Mouse (Mus musculus) hindbrain, embryonic 12.5 days (tissue): ENCODE data around the gene Nrde2. TPM values are rescaled to one million over a fixed set of nuclear protein-coding genes. Genes with fewer than 3 reads are reported as not detected.

Source experiments
- ATAC-seq: fragments of 200-750 bp; cut with Nextera tagmentation; 2 replicates; pipeline ENCODE4 v1.8.0; 2017; ENCODE audit warnings: moderate TSS enrichment; ENCODE audit not compliant: low FRiP score
- H3K27ac ChIP-seq: fragments of 300-500 bp; sonication (generic); 2 replicates; pipeline ENCODE4 v1.5.1; 2016; ENCODE audit warnings: mild to moderate bottlenecking
- H3K27me3 ChIP-seq: fragments of 300-500 bp; sonication (generic); 2 replicates; pipeline ENCODE4 v1.6.1; 2016; ENCODE audit warnings: mild to moderate bottlenecking
- H3K36me3 ChIP-seq: fragments of 300-500 bp; sonication (generic); 2 replicates; pipeline ENCODE4 v1.6.1; 2016; ENCODE audit warnings: mild to moderate bottlenecking
- H3K4me1 ChIP-seq: fragments of 300-500 bp; sonication (generic); 2 replicates; pipeline ENCODE4 v1.6.1; 2016
- H3K4me2 ChIP-seq: fragments of 300-500 bp; sonication (generic); replicated peaks from 2 replicates; pipeline ENCODE4 v1.6.1; 2016; ENCODE audit warnings: mild to moderate bottlenecking
- H3K4me3 ChIP-seq: fragments of 300-500 bp; sonication (generic); 2 replicates; pipeline ENCODE4 v1.5.1; 2016; ENCODE audit warnings: mild to moderate bottlenecking
- H3K9ac ChIP-seq: fragments of 300-500 bp; sonication (generic); 2 replicates; pipeline ENCODE4 v1.6.1; 2016; ENCODE audit warnings: mild to moderate bottlenecking, moderate library complexity
- H3K9me3 ChIP-seq: fragments of 300-500 bp; sonication (generic); replicated peaks from 2 replicates; pipeline ENCODE4 v1.6.1; 2016; ENCODE audit warnings: mild to moderate bottlenecking
- WGBS: fragments of 180-500 bp; shearing (Covaris S2); methylation state at CpG from one replicate; pipeline ENCODE4 v1.1.7; 2016; 5-methylcytosine and 5-hydroxymethylcytosine counted together
- polyA plus RNA-seq: library from polyadenylated mRNA; unstranded; fragments of >200 nt; fragmentation: Nextera tagmentation; extraction: Ambion mirVana; gene quantifications from 2 replicates; pipeline ENCODE4 v1.2.1, GENCODE M21; 2016

The Nrde2 gene
- polyA plus RNA-seq, 1 experiment from 2014 or later, result 16.7 TPM

DNA sequence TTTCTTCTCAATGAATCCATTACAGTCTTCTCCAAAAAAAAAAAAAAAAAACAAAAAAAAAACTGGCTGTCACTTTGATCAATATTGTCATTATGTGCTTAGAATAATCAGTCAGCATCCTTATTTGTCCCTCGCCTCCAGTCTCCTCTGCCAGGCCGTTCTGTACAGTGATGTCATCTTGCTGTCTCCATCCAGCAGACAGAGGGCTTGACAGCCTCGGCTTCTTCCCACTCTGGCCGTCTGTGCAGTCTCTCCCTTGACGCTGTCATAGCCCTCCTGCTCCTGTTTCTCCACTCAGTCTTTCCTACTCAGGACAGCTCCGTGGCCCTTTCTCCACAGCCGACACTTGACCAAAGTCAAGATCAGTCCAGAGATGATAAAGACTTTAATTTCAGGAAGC is 13.0 kb upstream of the Nrde2 start:
- WGBS, result 73% methylated on average over 7 of the region's 7 CpGs

DNA sequence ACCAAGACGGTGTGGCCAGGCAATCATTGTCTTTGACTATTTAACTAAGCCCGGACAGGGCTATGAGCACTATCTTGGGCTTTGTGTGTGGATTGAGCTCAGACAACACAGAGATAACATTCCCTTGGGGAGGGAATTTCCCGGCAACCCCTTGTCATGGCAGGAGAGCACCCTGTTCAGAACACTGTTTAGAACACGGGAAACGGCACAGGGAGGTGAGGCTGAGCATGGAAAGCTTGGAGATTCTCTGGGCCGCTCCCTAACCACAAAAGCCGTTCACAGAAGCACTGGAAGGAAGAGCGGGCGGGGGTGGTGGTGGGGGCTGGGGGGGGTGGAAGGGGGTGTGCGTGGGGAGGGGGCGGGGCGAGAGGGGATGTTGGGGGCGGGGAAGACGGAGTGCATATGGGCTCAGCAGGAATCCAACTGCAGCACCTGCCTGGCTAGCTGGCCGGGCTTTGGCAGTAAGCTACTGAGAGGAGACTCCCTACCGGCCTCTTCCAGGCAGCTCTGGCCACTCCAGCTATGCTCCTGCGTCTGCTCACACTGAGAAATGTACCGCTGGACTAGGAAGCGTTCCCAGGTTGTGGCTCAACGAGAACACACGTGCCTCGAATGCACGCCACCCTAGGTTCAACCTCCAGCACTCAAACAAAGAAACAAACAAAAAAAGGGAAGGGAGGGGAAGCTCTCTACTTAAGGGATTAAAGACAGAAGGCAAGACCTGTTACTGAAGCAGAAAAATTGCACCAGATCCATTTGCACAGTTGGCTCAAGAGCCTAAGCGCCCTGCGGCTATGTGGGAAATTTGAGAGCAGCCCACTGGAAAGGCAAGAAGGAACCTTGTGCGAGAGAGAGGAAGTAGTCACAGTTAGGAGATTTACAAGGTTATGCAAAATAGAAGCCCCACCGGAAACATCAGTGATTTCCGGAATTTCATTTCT is 8.7 kb upstream of the Nrde2 start:
- Histone ChIP-seq H3K9ac (peak overlapping the region; percentile 13; the same call in 1 of the 2 replicates), H3K4me2 (peak overlapping the region; percentile 46), H3K4me3 (peak overlapping the region; percentile 21), H3K9me3 (no peaks in the 10 kb centered on the region), H3K27ac (peak overlapping the region; percentile 73), H3K36me3 (no peaks in the 10 kb centered on the region), H3K27me3 (no peaks in the 10 kb centered on the region), H3K4me1 (peaks cover 13% of the 10 kb centered on the region)
- WGBS, result 18% methylated on average over 25 of the region's 28 CpGs
- ATAC-seq, result peak; percentile 74

More for the DNA sequence above, 13.0 kb upstream of the Nrde2 start:
- H3K9me3 ChIP-seq, result no peaks in the 10 kb centered on the region
- H3K4me2 ChIP-seq, result no peak overlapping the region
- H3K4me1 ChIP-seq, result peaks cover 10% of the 10 kb centered on the region
- no peak overlapping the region for H3K27ac ChIP-seq
- H3K27me3 ChIP-seq, result no peaks in the 10 kb centered on the region
- H3K4me3 ChIP-seq, result no peak overlapping the region
- no peaks in the 10 kb centered on the region for H3K36me3 ChIP-seq
- H3K9ac ChIP-seq, result no peak overlapping the region
- ATAC-seq, result no peak

DNA sequence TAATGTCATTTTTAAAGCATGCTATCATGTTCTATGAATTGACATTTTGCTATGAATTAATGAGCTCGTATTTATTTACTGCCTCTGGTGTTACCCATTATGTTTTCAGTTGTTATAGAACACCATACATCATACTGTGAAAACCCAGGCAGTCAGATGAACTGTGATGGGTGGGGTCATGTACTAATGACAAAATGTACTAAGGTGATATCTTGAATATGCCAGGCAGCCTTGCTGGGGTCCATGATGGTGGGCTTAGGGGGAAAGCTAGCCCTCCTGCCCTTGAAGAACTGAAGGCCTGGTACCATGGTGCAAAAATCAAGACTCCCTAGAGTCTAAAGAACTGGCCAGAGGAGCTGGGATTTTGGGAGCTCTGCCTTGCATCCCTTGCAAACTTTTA is 8.0 kb upstream of the Nrde2 start:
- H3K36me3 ChIP-seq, result no peaks in the 10 kb centered on the region
- H3K4me1 ChIP-seq, result peaks cover 13% of the 10 kb centered on the region
- no peak overlapping the region for H3K27ac ChIP-seq
- no peak overlapping the region for H3K4me2 ChIP-seq
- no peaks in the 10 kb centered on the region for H3K27me3 ChIP-seq
- WGBS, result 89% methylated on average over 1 of the region's 1 CpGs
- no peaks in the 10 kb centered on the region for H3K9me3 ChIP-seq
- no peak overlapping the region for H3K9ac ChIP-seq
- 0 out of 2 replicates have a peak, but pooled peaks have one; percentile 5 for ATAC-seq
- no peak overlapping the region for H3K4me3 ChIP-seq

DNA sequence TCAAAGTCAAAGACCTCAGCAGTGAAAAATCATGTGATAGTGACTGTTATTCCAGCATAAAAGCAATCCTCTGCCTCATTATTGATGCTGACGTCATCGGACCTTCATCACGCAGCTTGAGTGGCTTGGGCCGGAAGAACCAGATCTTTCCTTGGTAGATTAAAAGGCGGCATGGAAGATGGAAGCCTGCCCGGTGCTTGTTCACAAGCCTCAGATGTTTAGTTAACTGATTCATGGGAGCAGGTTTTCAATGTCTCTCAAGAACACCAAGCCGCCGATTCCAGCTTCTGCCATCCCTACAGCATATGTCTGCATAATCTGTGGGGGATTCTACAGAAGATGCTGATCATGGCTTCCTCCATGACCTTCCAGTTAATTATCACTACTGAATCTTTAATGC is 7.5 kb upstream of the Nrde2 start:
- H3K9ac ChIP-seq, result no peak overlapping the region
- no peak for ATAC-seq
- peak overlapping the region; percentile 6; the same call in 1 of the 2 replicates for H3K27ac ChIP-seq

DNA sequence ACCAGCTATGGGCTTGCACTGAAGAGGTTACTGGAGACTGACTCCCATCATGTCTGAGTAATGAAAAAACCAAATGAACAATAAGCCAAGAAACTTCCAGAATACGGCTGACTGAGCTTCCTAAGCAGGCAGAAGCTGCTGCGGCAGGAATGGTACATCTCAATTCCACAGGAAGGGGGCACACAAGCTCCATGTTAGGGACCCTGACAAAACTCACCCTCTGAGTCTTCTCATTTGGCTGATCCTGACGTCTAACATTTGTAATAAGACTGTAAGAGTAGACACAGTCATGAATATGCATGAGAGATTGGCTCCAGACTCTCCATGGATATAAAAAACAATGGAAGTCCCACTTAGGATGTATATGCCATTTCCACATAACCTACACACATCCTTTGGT is 6.7 kb upstream of the Nrde2 start:
- ATAC-seq, result peak; percentile 71
- no peak overlapping the region for H3K27ac ChIP-seq
- no peak overlapping the region for H3K4me2 ChIP-seq
- no peaks in the 10 kb centered on the region for H3K36me3 ChIP-seq
- peaks cover 13% of the 10 kb centered on the region for H3K4me1 ChIP-seq
- H3K9ac ChIP-seq, result no peak overlapping the region
- H3K27me3 ChIP-seq, result no peaks in the 10 kb centered on the region
- H3K4me3 ChIP-seq, result no peak overlapping the region
- WGBS, result 27% methylated on average over 3 of the region's 3 CpGs
- H3K9me3 ChIP-seq, result no peaks in the 10 kb centered on the region

More for the DNA sequence above, 7.5 kb upstream of the Nrde2 start:
- Histone ChIP-seq H3K4me1 (peaks cover 13% of the 10 kb centered on the region), H3K4me2 (no peak overlapping the region), H3K36me3 (no peaks in the 10 kb centered on the region), H3K27me3 (no peaks in the 10 kb centered on the region), H3K9me3 (no peaks in the 10 kb centered on the region), H3K4me3 (no peak overlapping the region)
- WGBS, result 79% methylated on average over 8 of the region's 8 CpGs

DNA sequence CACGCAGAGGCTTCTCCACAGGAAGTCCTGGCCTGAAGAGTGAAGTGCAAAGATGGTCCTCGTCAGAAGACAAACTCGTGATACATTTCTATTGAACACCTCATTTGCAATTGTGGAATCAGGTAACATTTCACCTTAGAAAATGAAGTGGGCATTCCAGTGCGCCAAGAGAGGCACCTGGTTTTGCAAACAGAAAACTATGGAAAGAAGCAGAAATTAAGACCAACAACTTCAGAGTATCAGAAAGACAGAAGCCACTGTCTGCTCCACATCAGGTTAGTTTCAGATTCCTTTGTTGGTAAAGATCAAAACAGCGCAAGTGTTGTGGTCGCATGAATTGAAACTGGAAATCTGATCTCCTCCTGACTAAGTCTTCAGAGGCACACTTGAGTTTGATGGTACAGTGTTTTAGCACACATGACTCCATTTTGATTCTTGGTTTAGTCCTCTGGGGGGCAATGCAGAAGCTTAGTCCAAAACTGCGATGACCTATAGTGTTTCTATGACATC is 5.6 kb upstream of the Nrde2 start:
- ATAC-seq, result no peak
- 72% methylated on average over 7 of the region's 7 CpGs for whole genome bisulfite sequencing
- Histone ChIP-seq H3K27me3 (no peaks in the 10 kb centered on the region), H3K4me1 (peaks cover 13% of the 10 kb centered on the region), H3K4me3 (no peak overlapping the region), H3K4me2 (no peak overlapping the region), H3K36me3 (no peaks in the 10 kb centered on the region), H3K9ac (no peak overlapping the region), H3K9me3 (no peaks in the 10 kb centered on the region), H3K27ac (no peak overlapping the region)

DNA sequence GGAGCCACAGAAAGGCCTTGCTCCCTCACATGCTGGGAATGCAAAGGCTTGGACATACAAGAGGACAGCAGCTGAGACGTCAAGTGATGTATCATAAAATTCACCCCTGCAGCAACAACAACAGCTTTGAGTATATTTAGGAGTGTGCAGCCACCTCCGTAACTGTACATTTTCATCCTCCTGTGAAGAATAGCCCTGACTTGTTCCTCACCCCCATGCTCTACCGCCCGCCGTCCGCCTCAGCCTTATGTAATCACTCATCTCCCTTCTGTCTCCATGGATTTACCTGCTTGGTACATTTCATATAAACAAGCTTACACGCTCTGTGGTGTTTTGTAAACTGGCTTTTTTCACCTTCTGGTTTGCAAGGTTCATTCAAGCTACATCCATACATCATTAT is 7.0 kb downstream of the Nrde2 start:
- Histone ChIP-seq H3K9ac (no peak overlapping the region), H3K4me3 (no peak overlapping the region), H3K4me1 (no peaks in the 10 kb centered on the region), H3K36me3 (peaks cover 34% of the 10 kb centered on the region), H3K4me2 (no peak overlapping the region), H3K27ac (no peak overlapping the region), H3K27me3 (no peaks in the 10 kb centered on the region), H3K9me3 (no peaks in the 10 kb centered on the region)
- ATAC-seq, result no peak
- 94% methylated on average over 7 of the region's 7 CpGs for WGBS

DNA sequence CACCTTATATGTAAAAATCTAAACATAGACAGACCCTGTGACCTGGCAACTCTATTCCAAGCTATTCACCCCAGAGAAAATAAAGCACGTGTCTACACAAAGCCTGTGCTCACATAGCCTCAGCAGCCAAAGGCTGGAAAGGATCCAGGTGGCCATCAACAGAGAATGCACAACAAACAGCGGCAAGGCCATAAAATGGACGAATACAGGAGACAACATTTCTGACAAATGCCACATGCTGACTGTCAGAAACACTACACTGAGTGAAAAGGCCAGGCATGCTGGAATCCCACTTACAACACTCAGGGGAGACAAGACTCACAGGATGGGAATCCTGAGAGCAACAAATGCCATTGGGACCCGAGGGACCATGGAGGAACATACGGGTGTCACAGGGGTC is 15.2 kb downstream of the Nrde2 start:
- ATAC-seq, result no peak
- Histone ChIP-seq H3K27ac (no peak overlapping the region), H3K27me3 (no peaks in the 10 kb centered on the region), H3K9ac (no peak overlapping the region), H3K9me3 (no peaks in the 10 kb centered on the region), H3K4me3 (no peak overlapping the region), H3K4me2 (no peak overlapping the region), H3K36me3 (peaks cover 95% of the 10 kb centered on the region), H3K4me1 (no peaks in the 10 kb centered on the region)
- 93% methylated on average over 5 of the region's 5 CpGs for WGBS

DNA sequence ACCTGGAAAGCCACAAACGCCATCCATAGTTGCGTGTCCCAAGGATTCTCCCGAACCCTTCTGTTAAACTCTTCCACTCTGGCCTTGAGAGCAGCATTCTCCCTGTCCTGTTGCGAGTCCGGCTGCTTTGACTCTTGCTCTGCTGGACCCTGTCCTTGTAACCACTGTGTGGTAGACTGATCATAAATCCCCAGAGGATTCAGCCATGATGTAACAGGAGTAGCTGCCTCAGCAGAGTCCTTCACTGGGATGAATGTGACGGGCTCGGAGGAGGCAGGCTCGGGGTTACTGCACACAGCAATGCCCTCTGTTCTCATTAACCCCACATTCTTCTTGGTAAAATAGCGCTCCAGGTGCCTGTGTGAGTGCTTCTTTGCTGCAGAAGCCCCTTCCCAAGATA is 15.7 kb downstream of the Nrde2 start:
- Histone ChIP-seq H3K9ac (no peak overlapping the region), H3K36me3 (peaks cover 95% of the 10 kb centered on the region), H3K27me3 (no peaks in the 10 kb centered on the region), H3K4me1 (no peaks in the 10 kb centered on the region), H3K27ac (no peak overlapping the region), H3K4me2 (no peak overlapping the region), H3K9me3 (no peaks in the 10 kb centered on the region), H3K4me3 (no peak overlapping the region)
- WGBS, result 96% methylated on average over 9 of the region's 9 CpGs
- no peak for ATAC-seq

DNA sequence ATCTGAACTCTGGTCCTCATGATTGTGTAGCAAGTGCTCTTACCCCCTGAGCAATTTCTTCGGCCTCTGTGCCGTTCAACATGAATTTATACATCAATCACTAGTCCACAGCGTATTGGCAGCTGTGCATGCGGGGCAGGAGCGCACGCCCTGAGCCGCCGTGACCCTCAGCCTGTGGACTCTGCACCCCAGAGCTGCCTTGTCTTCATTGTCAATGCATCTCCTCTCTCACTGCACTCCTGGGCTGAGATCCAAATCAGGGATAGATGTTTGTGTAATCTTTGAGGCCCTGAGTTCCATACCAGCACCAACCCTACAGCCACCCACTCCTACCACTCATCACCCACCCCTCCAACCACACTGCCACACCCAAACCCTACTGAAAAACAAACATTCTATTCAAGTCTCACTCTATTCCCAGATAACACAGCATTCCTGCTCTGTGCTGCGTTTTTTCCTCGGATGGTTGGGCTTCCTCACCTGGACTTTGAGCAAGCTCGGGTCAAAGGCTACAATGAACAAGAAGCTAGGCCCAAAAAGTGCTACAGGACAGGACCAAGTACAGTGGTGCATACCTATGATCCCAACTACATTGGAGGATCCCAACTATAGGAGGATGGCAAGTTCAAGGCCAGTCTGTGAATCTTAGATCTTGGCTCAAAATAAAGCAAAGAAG is 16.5 kb downstream of the Nrde2 start:
- H3K4me3 ChIP-seq, result no peak overlapping the region
- no peak for ATAC-seq
- H3K4me2 ChIP-seq, result no peak overlapping the region
- H3K27ac ChIP-seq, result no peak overlapping the region
- H3K27me3 ChIP-seq, result no peaks in the 10 kb centered on the region
- H3K9me3 ChIP-seq, result no peaks in the 10 kb centered on the region
- WGBS, result 93% methylated on average over 11 of the region's 11 CpGs
- H3K4me1 ChIP-seq, result no peaks in the 10 kb centered on the region
- H3K9ac ChIP-seq, result no peak overlapping the region
- peaks cover 97% of the 10 kb centered on the region for H3K36me3 ChIP-seq

DNA sequence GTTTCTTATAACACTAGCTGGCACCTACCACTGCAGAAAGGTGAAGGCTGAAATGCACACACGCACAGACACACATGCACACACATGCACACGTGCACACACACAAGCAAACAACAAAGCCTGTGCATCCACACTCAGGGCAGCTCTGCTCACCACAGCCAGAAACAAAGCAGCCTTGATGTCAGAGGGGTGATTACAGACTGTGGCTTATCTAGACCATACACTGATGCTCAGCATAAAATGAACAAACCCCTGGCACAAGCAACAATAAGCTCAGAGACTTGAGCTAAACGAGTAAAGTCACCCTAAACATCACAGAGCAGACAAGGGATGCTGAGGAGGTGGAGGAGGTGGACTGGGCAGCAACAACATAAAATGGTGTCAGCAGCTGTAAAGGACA is 24.3 kb downstream of the Nrde2 start:
- H3K4me3 ChIP-seq, result no peak overlapping the region
- H3K9me3 ChIP-seq, result no peaks in the 10 kb centered on the region
- 88% methylated on average over 3 of the region's 3 CpGs for WGBS
- no peaks in the 10 kb centered on the region; the same call in 1 of the 2 replicates for H3K4me1 ChIP-seq
- no peak for ATAC-seq
- H3K27me3 ChIP-seq, result no peaks in the 10 kb centered on the region
- H3K27ac ChIP-seq, result peak overlapping the region; percentile 4; the same call in 1 of the 2 replicates
- H3K4me2 ChIP-seq, result no peak overlapping the region
- H3K9ac ChIP-seq, result no peak overlapping the region
- H3K36me3 ChIP-seq, result peaks cover 82% of the 10 kb centered on the region

DNA sequence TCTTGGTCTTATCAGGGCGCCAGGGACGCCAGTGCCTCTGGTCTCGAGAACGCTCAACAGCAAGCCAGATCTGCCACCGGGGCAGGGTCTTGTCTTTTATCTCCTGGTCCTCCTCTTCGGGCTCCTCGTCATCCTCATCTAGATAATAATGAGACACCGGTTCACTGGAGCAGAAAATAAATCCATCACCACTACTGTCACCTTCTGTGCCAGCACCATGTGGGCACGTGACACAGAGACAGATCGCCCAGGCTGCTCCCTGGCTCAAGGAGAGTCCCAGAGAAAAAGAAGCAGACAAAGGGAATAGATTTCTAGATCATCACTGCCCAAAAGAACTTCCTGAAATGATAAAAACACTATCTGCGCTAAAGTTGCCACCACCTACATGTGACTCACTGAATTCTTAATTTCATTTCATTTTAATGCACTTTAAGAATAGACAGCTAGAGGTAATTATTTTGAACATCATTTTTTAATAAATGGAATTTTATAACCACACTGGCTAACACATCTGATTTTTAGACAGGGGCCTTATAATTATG is 25.0 kb downstream of the Nrde2 start:
- peaks cover 82% of the 10 kb centered on the region for H3K36me3 ChIP-seq
- no peaks in the 10 kb centered on the region for H3K9me3 ChIP-seq
- H3K27ac ChIP-seq, result 0 out of 2 replicates have a peak overlapping the region, but pooled peaks have one; percentile 30
- peak; percentile 57; the same call in 1 of the 2 replicates for ATAC-seq
- no peak overlapping the region for H3K4me3 ChIP-seq
- H3K9ac ChIP-seq, result no peak overlapping the region
- no peak overlapping the region for H3K4me2 ChIP-seq
- 71% methylated on average over 11 of the region's 11 CpGs for WGBS
- H3K4me1 ChIP-seq, result no peaks in the 10 kb centered on the region; the same call in 1 of the 2 replicates
- H3K27me3 ChIP-seq, result no peaks in the 10 kb centered on the region
